Mouse (Mus musculus) neural tube, embryonic 15.5 days (tissue): ENCODE measurements around the gene Golm1. TPM values are rescaled to one million over a fixed set of nuclear protein-coding genes. Genes with fewer than 3 reads are reported as not detected.
A peak's percentile ranks its signal among the peaks of the same experiment; 100 is the strongest.

Source experiments
- ATAC-seq: fragments of 200-750 bp; cut with Nextera tagmentation; 2 replicates; pipeline ENCODE4 v1.8.0; 2017; ENCODE audit warnings: mild to moderate bottlenecking, moderate TSS enrichment, moderate library complexity; ENCODE audit not compliant: low FRiP score
- H3K27ac ChIP-seq: fragments of 300-500 bp; sonication (generic); replicated peaks from 2 replicates; pipeline ENCODE4 v1.5.1; 2015; ENCODE audit warnings: mild to moderate bottlenecking, inconsistent platforms
- H3K27me3 ChIP-seq: fragments of 300-500 bp; sonication (generic); replicated peaks from 2 replicates; pipeline ENCODE4 v1.6.1; 2015; ENCODE audit warnings: inconsistent platforms
- H3K36me3 ChIP-seq: fragments of 300-500 bp; sonication (generic); 2 replicates; pipeline ENCODE4 v1.6.1; 2015; ENCODE audit warnings: inconsistent platforms
- H3K4me1 ChIP-seq: fragments of 300-500 bp; sonication (generic); 2 replicates; pipeline ENCODE4 v1.6.1; 2015; ENCODE audit warnings: inconsistent platforms
- H3K4me2 ChIP-seq: fragments of 300-500 bp; sonication (generic); 2 replicates; pipeline ENCODE4 v1.6.1; 2015; ENCODE audit warnings: inconsistent platforms, mild to moderate bottlenecking, moderate library complexity
- H3K4me3 ChIP-seq: fragments of 300-500 bp; sonication (generic); replicated peaks from 2 replicates; pipeline ENCODE4 v1.5.1; 2015; ENCODE audit warnings: mild to moderate bottlenecking, inconsistent platforms
- H3K9ac ChIP-seq: fragments of 300-500 bp; sonication (generic); replicated peaks from 2 replicates; pipeline ENCODE4 v1.6.1; 2015; ENCODE audit warnings: mild to moderate bottlenecking, inconsistent platforms
- H3K9me3 ChIP-seq: fragments of 300-500 bp; sonication (generic); replicated peaks from 2 replicates; pipeline ENCODE4 v1.6.1; 2016; ENCODE audit warnings: inconsistent platforms
- WGBS: fragments of 180-500 bp; shearing (Covaris S2); methylation state at CpG from one replicate; pipeline ENCODE4 v1.1.7; 2015; ENCODE audit warnings: mixed read lengths; 5-methylcytosine and 5-hydroxymethylcytosine counted together
- polyA plus RNA-seq: library from polyadenylated mRNA; unstranded; fragments of >200 nt; fragmentation: Nextera tagmentation; extraction: Ambion mirVana; gene quantifications from 2 replicates; pipeline ENCODE4 v1.2.1, GENCODE M21; 2015

Gene Golm1
- polyA plus RNA-seq, 1 experiment from 2014 or later, result 19.1 TPM

- Histone ChIP-seq H3K4me2 (no peak within 1 kb of the TSS), H3K4me3 (no peak within 1 kb of the TSS), H3K9ac (no peak within 1 kb of the TSS), H3K9me3 (no peaks in the 10 kb centered on the region), H3K4me1 (no peaks in the 10 kb centered on the region), H3K27me3 (no peaks in the 10 kb centered on the region), H3K36me3 (no peaks in the 10 kb centered on the region), H3K27ac (no peak within 1 kb of the TSS)
- no peak for ATAC-seq
- WGBS, result 93% methylated on average over 3 of the region's 3 CpGs
These were observed 18.4 kb upstream of the Golm1 start, which contains the start of gene 4921517D22Rik for GRCm38 (mm10) chr13:59694008-59694407. Gene 4921517D22Rik (minus strand): TSS chr13:59694108.

GRCm38 (mm10) chr13:59691478-59691877 is 15.9 kb upstream of the Golm1 start:
- Histone ChIP-seq H3K4me2 (no peak overlapping the region), H3K27ac (no peak overlapping the region), H3K27me3 (no peaks in the 10 kb centered on the region), H3K4me3 (no peak overlapping the region), H3K9ac (no peak overlapping the region), H3K4me1 (no peaks in the 10 kb centered on the region), H3K9me3 (no peaks in the 10 kb centered on the region), H3K36me3 (no peaks in the 10 kb centered on the region)
- WGBS, result 20% methylated on average over 10 of the region's 10 CpGs
- no peak for ATAC-seq

- 89% methylated on average over 7 of the region's 7 CpGs for WGBS
- no peak overlapping the region for H3K4me3 ChIP-seq
- H3K9ac ChIP-seq, result no peak overlapping the region
- ATAC-seq, result no peak
- no peaks in the 10 kb centered on the region for H3K36me3 ChIP-seq
- H3K27me3 ChIP-seq, result no peaks in the 10 kb centered on the region
- H3K4me1 ChIP-seq, result no peaks in the 10 kb centered on the region
- no peaks in the 10 kb centered on the region for H3K9me3 ChIP-seq
- H3K4me2 ChIP-seq, result no peak overlapping the region
- H3K27ac ChIP-seq, result no peak overlapping the region
These were observed 15.0 kb upstream of the Golm1 start for GRCm38 (mm10) chr13:59690576-59690975.

GRCm38 (mm10) chr13:59689843-59690242 is 14.2 kb upstream of the Golm1 start:
- 93% methylated on average over 3 of the region's 3 CpGs for WGBS
- no peak for ATAC-seq
- no peaks in the 10 kb centered on the region for H3K9me3 ChIP-seq
- no peak overlapping the region for H3K4me3 ChIP-seq
- H3K27ac ChIP-seq, result no peak overlapping the region
- H3K4me1 ChIP-seq, result no peaks in the 10 kb centered on the region
- H3K9ac ChIP-seq, result no peak overlapping the region
- no peaks in the 10 kb centered on the region for H3K36me3 ChIP-seq
- H3K4me2 ChIP-seq, result no peak overlapping the region
- no peaks in the 10 kb centered on the region for H3K27me3 ChIP-seq

GRCm38 (mm10) chr13:59689313-59689712 is 13.7 kb upstream of the Golm1 start:
- Histone ChIP-seq H3K27ac (no peak overlapping the region), H3K36me3 (no peaks in the 10 kb centered on the region)
- WGBS, result 91% methylated on average over 9 of the region's 9 CpGs

GRCm38 (mm10) chr13:59688338-59688770 is 12.7 kb upstream of the Golm1 start:
- ATAC-seq, result no peak
- no peak overlapping the region for H3K4me3 ChIP-seq
- WGBS, result 72% methylated on average over 13 of the region's 13 CpGs

More at GRCm38 (mm10) chr13:59689313-59689712, 13.7 kb upstream of the Golm1 start:
- Histone ChIP-seq H3K27me3 (no peaks in the 10 kb centered on the region), H3K4me1 (no peaks in the 10 kb centered on the region), H3K9ac (no peak overlapping the region), H3K4me3 (no peak overlapping the region), H3K4me2 (no peak overlapping the region), H3K9me3 (no peaks in the 10 kb centered on the region)
- ATAC-seq, result no peak

GRCm38 (mm10) chr13:59685236-59685635 is 9.6 kb upstream of the Golm1 start:
- no peaks in the 10 kb centered on the region for H3K36me3 ChIP-seq
- H3K9me3 ChIP-seq, result no peaks in the 10 kb centered on the region
- no peaks in the 10 kb centered on the region for H3K27me3 ChIP-seq
- H3K4me1 ChIP-seq, result no peaks in the 10 kb centered on the region
- no peak overlapping the region for H3K4me3 ChIP-seq
- H3K27ac ChIP-seq, result no peak overlapping the region
- H3K9ac ChIP-seq, result no peak overlapping the region
- H3K4me2 ChIP-seq, result no peak overlapping the region
- 88% methylated on average over 3 of the region's 3 CpGs for WGBS
- ATAC-seq, result no peak

More at GRCm38 (mm10) chr13:59688338-59688770, 12.7 kb upstream of the Golm1 start:
- no peaks in the 10 kb centered on the region for H3K9me3 ChIP-seq
- H3K4me2 ChIP-seq, result no peak overlapping the region
- H3K27me3 ChIP-seq, result no peaks in the 10 kb centered on the region
- H3K36me3 ChIP-seq, result no peaks in the 10 kb centered on the region
- H3K9ac ChIP-seq, result no peak overlapping the region
- H3K27ac ChIP-seq, result no peak overlapping the region
- H3K4me1 ChIP-seq, result no peaks in the 10 kb centered on the region

GRCm38 (mm10) chr13:59682629-59683028 is 7.0 kb upstream of the Golm1 start:
- 37% methylated on average over 7 of the region's 7 CpGs for whole genome bisulfite sequencing
- Histone ChIP-seq H3K4me2 (no peak overlapping the region), H3K4me1 (no peaks in the 10 kb centered on the region), H3K36me3 (no peaks in the 10 kb centered on the region), H3K27me3 (no peaks in the 10 kb centered on the region), H3K27ac (no peak overlapping the region), H3K9me3 (no peaks in the 10 kb centered on the region), H3K4me3 (no peak overlapping the region), H3K9ac (no peak overlapping the region)
- ATAC-seq, result no peak

GRCm38 (mm10) chr13:59679908-59680307 is 4.3 kb upstream of the Golm1 start:
- no peaks in the 10 kb centered on the region for H3K27me3 ChIP-seq
- H3K9ac ChIP-seq, result no peak overlapping the region
- ATAC-seq, result no peak
- H3K4me3 ChIP-seq, result no peak overlapping the region
- no peaks in the 10 kb centered on the region for H3K36me3 ChIP-seq
- no peak overlapping the region for H3K27ac ChIP-seq
- no peaks in the 10 kb centered on the region for H3K4me1 ChIP-seq
- 76% methylated on average over 4 of the region's 4 CpGs for WGBS
- no peaks in the 10 kb centered on the region for H3K9me3 ChIP-seq
- H3K4me2 ChIP-seq, result no peak overlapping the region

GRCm38 (mm10) chr13:59679306-59679705 is 3.7 kb upstream of the Golm1 start:
- Histone ChIP-seq H3K4me2 (no peak overlapping the region), H3K9me3 (no peaks in the 10 kb centered on the region), H3K27me3 (no peaks in the 10 kb centered on the region), H3K27ac (no peak overlapping the region), H3K4me1 (peaks cover 6% of the 10 kb centered on the region), H3K4me3 (no peak overlapping the region), H3K36me3 (no peaks in the 10 kb centered on the region), H3K9ac (no peak overlapping the region)
- WGBS, result 55% methylated on average over 4 of the region's 4 CpGs
- ATAC-seq, result no peak

GRCm38 (mm10) chr13:59676316-59677229 is 962 bp upstream of the Golm1 start:
- Histone ChIP-seq H3K27me3 (no peaks in the 10 kb centered on the region), H3K4me1 (peaks cover 22% of the 10 kb centered on the region), H3K9ac (no peak overlapping the region), H3K9me3 (no peaks in the 10 kb centered on the region), H3K4me2 (no peak overlapping the region), H3K4me3 (no peak overlapping the region), H3K36me3 (no peaks in the 10 kb centered on the region), H3K27ac (no peak overlapping the region)
- WGBS, result 72% methylated on average over 11 of the region's 12 CpGs
- no peak for ATAC-seq

GRCm38 (mm10) chr13:59674761-59675150 is 855 bp downstream of the Golm1 start:
- Histone ChIP-seq H3K4me2 (peak overlapping the region; percentile 79), H3K36me3 (no peaks in the 10 kb centered on the region), H3K9me3 (no peaks in the 10 kb centered on the region), H3K4me3 (peak overlapping the region; percentile 84), H3K9ac (peak overlapping the region; percentile 75), H3K27ac (peak overlapping the region; percentile 62), H3K27me3 (no peaks in the 10 kb centered on the region), H3K4me1 (peaks cover 24% of the 10 kb centered on the region)
- ATAC-seq, result no peak
- WGBS, result under 1% methylated on average over 13 of the region's 13 CpGs
